Mouse (Mus musculus) splenic B cell, adult 2 months (primary cell): ENCODE results near the gene Cep41.

ENCODE experiments used
- DNase-seq: peaks from one replicate; pipeline ENCODE4 v3.0.0-alpha.2; 2011; ENCODE audit warnings: low read depth, low spot score
- H3K27me3 ChIP-seq: 2 replicates; pipeline ENCODE4 v1.6.1; 2012; ENCODE audit warnings: mild to moderate bottlenecking, low read length, moderate library complexity, mixed read lengths; ENCODE audit not compliant: control insufficient read depth, poor library complexity, insufficient read depth, severe bottlenecking
- H3K36me3 ChIP-seq: 2 replicates; pipeline ENCODE4 v1.6.1; 2012; ENCODE audit warnings: mild to moderate bottlenecking, low read length, moderate library complexity, mixed read lengths; ENCODE audit not compliant: control insufficient read depth, poor library complexity, insufficient read depth, severe bottlenecking

The Cep41 gene

GRCm38 (mm10) chr6:30638674-30639268, 54.8 kb downstream of the Cep41 start, which contains the start of gene Cpa1:
Gene Cpa1, plus strand, starts transcription at chr6:30639218.
- H3K27me3 ChIP-seq: no peaks in the 10 kb centered on the region
- no peak for DNase-seq
- no peaks in the 10 kb centered on the region for H3K36me3 ChIP-seq

DNA sequence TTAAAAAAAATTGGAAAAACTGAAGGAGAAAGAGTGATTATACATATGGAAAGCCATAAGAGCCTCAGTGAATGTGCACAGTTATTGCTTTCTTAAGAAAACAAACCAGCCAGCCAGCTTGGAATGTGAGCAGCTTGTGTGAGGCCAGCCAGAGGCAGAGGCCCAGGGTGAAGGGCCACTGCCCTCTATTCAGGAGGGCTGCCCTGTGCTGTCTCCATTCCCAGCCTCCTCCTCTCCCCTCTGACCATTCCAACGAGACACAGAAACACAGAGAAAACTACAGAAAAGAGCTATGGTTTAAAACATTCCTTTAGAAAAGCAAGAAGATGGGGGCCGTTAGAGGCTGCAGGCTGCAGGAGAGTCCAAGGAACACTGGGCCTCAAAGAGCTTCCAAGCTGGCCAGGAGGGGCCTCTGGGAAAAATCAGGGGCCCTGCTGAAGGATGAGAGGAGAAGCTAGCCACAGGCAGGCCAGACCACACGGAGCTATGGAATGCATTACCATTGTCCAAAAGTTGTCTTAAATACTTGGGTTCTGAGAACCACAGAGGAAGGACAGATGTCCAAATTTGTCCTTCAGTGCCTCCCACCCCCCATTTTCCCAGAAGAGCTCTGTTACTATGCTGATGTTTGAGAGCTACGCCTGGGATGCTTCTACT, 57.2 kb downstream of the Cep41 start:
- H3K27me3 ChIP-seq: no peaks in the 10 kb centered on the region
- DNase-seq: no peak
- no peaks in the 10 kb centered on the region for H3K36me3 ChIP-seq

- no peak for DNase-seq
- H3K27me3 ChIP-seq: no peaks in the 10 kb centered on the region
- no peaks in the 10 kb centered on the region for H3K36me3 ChIP-seq
Measured at GRCm38 (mm10) chr6:30635361-30635862, 58.1 kb downstream of the Cep41 start.

DNA sequence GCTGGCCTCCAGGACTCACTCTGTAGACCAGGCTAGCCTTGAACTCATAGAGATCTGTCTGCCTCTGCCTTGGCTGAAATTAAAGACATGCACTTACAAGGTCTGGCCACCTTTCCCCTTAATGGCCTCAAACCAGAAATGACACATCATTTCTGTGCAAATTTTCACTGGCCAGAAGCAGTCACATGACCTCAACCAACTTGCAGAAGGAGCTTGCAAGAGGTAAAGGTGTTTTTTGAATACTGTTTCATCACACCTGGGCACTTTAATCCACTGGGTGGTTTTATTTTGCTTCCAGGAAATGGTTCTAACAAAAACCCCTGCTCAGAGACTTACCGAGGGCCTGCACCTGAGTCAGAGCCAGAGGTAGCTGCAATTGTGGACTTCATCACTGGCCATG, 63.6 kb downstream of the Cep41 start:
- no peaks in the 10 kb centered on the region for H3K27me3 ChIP-seq

DNA sequence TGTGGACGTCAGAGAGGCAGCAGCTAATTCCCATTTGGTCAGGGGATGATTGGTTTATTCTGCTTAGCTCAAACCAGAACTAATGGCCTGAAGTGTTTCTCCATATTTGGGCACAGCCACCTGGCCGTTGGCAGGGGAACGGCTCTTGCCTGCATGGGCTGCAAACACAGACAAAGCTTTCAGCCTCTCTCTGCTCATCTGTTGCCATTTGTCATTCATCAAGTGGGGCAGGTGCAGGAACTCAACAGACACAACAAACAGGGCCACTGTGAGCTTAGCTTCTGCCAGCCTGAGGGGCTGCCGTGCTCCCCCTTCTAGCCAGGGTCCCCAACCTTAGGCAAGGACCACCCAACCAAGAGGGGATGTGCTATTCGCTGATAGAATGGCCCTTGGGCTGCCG, 65.4 kb downstream of the Cep41 start:
- DNase-seq: no peak
- no peaks in the 10 kb centered on the region for H3K27me3 ChIP-seq
- no peaks in the 10 kb centered on the region for H3K36me3 ChIP-seq

More for the DNA sequence above, 63.6 kb downstream of the Cep41 start:
- no peak for DNase-seq
- H3K36me3 ChIP-seq: no peaks in the 10 kb centered on the region

- no peak for DNase-seq
- no peaks in the 10 kb centered on the region for H3K27me3 ChIP-seq
- no peaks in the 10 kb centered on the region for H3K36me3 ChIP-seq
Measured at GRCm38 (mm10) chr6:30624763-30625162, 68.8 kb downstream of the Cep41 start.

GRCm38 (mm10) chr6:30621986-30622389, 71.6 kb downstream of the Cep41 start:
- H3K36me3 ChIP-seq: no peaks in the 10 kb centered on the region
- DNase-seq: no peak

GRCm38 (mm10) chr6:30620994-30621393, 72.6 kb downstream of the Cep41 start:
- no peaks in the 10 kb centered on the region for H3K27me3 ChIP-seq
- H3K36me3 ChIP-seq: no peaks in the 10 kb centered on the region
- no peak for DNase-seq

More at GRCm38 (mm10) chr6:30621986-30622389, 71.6 kb downstream of the Cep41 start:
- H3K27me3 ChIP-seq: no peaks in the 10 kb centered on the region

DNA sequence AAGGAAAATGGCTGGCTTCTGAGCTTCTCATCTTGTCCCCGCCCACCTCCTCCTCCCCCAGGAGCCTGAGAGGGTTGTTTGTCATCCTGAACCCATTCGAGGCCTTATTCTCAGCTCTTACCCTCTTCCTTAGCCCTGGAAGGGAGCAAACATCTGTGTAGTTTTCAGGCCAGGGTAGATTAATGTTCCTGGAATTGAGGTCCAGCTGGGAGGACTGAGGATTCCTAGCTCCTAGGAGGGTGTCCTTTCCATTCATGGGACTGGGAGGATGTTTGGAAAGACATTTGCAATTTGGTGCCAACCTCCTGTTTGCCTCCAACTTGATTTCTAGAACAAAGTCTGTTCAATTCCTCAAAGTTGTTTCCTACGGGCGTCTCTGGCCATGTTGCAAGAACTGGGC, 73.0 kb downstream of the Cep41 start:
- no peaks in the 10 kb centered on the region for H3K27me3 ChIP-seq
- DNase-seq: no peak
- no peaks in the 10 kb centered on the region for H3K36me3 ChIP-seq

GRCm38 (mm10) chr6:30619606-30620005, 73.9 kb downstream of the Cep41 start:
- H3K27me3 ChIP-seq: no peaks in the 10 kb centered on the region
- H3K36me3 ChIP-seq: no peaks in the 10 kb centered on the region
- DNase-seq: no peak

- no peak for DNase-seq
- H3K27me3 ChIP-seq: no peaks in the 10 kb centered on the region
- H3K36me3 ChIP-seq: no peaks in the 10 kb centered on the region
Measured at GRCm38 (mm10) chr6:30618735-30619134, 74.8 kb downstream of the Cep41 start.

DNA sequence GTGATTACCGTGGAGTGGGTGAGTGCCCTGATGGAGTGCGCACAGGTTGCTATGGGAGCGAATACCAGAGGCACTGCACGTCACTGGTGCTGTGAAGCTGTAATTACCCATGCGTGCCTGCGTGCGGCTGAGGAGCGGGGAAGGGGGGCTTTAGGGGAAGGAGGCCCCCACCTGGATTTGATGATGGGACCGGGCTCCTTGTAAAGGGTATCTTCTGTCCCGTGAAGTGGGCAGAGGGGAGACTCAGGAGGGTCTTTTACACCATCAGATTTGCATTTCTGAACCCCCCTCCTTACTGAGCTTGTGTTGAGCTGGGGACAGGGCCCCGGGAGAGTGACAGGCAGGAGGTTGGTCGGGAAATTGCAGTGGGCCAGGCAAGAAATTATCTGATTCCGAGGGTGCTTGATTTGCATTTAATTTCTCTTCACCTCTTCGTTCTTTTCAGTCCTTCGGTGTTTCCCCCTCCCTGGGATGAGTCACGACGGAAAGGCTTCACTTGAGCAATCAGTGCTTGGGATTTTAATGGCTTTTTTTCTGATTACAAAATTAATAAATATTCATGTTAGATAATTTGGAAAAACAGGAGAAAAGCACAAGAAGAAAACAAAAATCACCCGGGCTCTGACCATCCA, 75.5 kb downstream of the Cep41 start:
- Histone ChIP-seq H3K27me3 (no peaks in the 10 kb centered on the region), H3K36me3 (no peaks in the 10 kb centered on the region)
- peak; percentile 5 for DNase-seq

DNA sequence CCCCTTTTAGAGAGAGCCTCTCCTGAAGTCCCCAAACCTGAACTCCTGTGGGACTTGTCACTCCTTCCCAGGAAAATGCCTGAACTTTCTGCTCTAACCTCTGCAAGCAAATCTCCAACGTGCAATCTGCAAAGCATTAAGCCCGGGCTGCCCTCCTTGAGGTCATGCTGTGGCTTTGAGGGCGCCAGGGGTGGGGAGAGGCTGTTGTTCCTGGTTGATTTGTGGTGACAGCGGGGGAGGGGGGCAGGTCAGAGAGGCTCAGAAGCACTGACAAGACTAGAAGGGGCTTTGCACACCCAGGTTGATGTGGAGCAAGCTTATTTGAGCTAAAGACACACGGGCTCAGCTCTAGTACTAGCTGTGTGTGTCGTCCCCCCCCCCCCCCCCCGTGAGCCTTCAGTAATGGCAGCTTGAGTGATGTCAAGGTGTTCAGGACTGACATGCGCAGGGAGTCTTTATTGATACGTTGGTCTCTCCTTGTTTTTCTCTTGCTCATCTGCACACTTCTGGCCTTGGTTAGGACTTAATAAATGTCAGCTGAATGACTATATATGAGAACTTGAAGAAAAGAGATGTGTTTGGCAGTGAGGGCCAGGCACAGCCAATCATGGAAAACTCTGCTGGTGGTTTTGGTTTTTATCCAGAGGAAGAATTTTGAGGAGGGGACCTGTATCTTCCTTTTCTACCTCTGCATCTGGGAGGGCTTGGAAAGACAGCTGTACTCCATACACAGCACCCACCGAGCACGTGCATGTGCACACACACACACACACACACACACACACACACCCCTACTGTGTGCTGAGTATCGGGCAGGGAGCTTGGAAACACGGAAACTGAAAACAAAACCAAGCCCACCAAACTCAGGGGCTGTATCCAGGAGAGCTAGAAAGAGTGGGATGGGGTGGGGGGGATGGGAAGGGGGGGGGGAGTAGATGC, 76.3 kb downstream of the Cep41 start:
- no peaks in the 10 kb centered on the region for H3K36me3 ChIP-seq
- H3K27me3 ChIP-seq: no peaks in the 10 kb centered on the region
- peak; percentile 8 for DNase-seq

GRCm38 (mm10) chr6:30616491-30616941, 77.0 kb downstream of the Cep41 start:
- Histone ChIP-seq H3K27me3 (no peaks in the 10 kb centered on the region), H3K36me3 (no peaks in the 10 kb centered on the region)
- peak; percentile 9 for DNase-seq
